Mouse (Mus musculus): Measurements from ENCODE around the gene Strip2. TPM values are rescaled to one million over a fixed set of nuclear protein-coding genes. Genes with fewer than 3 reads are reported as not detected.

Gene Strip2
- polyA plus RNA-seq, 1 experiment from 2014 or later, result 0.46 TPM

DNA sequence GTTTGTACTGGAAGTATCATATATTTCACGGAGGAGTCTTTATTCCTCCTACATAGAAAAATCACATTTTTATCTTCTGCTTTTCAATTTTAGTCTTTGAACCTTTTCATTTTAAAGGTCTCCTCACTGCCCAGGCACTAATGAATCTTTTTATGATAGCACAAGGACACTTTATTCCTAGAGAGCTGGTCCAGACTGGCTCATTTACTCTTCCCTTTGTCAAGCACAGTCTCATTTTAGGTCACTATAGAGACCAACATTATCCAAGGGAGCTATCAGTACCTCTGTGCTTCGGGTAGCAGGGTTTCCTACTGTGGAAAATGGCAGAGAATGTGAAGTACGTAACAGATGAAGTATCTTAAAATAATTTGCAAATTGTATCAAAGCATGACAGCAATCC, 41.9 kb downstream of the Strip2 start:
- no peaks in the 10 kb centered on the region for H3K36me3 ChIP-seq (ENCODE audit: control insufficient read depth, insufficient read depth)
- WGBS, result 85% methylated on average over 3 of the region's 3 CpGs

DNA sequence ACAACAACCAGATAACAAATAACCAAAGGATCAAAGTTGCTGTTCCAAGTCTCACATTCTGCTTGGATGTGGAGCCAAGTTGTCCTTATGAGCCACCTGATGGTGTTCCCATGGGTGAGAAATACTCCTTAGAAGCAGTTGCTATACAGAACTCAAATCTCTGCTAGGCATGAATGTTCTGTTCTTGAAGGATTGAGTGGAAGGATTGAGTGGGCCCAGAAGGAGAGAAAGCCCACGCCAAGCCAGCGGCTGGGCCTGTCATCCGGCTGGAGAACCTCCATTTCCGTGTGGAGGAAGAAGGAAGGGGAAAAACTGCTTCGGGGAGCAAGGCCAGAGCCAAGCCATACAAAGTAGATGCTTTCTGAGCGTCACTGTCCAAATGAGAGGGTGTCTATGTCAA, 44.3 kb downstream of the Strip2 start:
- Histone ChIP-seq H3K4me1 (replicated peaks; ENCODE audit: control insufficient read depth, insufficient read depth, low read length) (no peaks in the 10 kb centered on the region), H3K9me3 (ENCODE audit: control insufficient read depth) (no peaks in the 10 kb centered on the region), H3K4me2 (replicated peaks; ENCODE audit: low read depth) (no peak overlapping the region), H3K4me3 (ENCODE audit: low read depth, low read length) (no peak overlapping the region), H3K27ac (ENCODE audit: low read depth, low read length) (no peak overlapping the region), H3K36me3 (ENCODE audit: control insufficient read depth, insufficient read depth) (no peaks in the 10 kb centered on the region), H3K27me3 (replicated peaks; ENCODE audit: control insufficient read depth, insufficient read depth, low read length) (no peaks in the 10 kb centered on the region), H3K9ac (ENCODE audit: low read depth, low read length) (no peak overlapping the region)
- WGBS, result 88% methylated on average over 6 of the region's 6 CpGs
- no peak for ATAC-seq
- no peak for TF ChIP-seq CTCF (IDR thresholded peaks at IDR 0.05; ENCODE audit: low read depth)

More for the DNA sequence above, 41.9 kb downstream of the Strip2 start:
- no peaks in the 10 kb centered on the region for H3K4me1 ChIP-seq (replicated peaks; ENCODE audit: control insufficient read depth, insufficient read depth, low read length)
- H3K27me3 ChIP-seq (replicated peaks; ENCODE audit: control insufficient read depth, insufficient read depth, low read length), result no peaks in the 10 kb centered on the region
- H3K9ac ChIP-seq (ENCODE audit: low read depth, low read length), result no peak overlapping the region
- no peak overlapping the region for H3K27ac ChIP-seq (ENCODE audit: low read depth, low read length)
- no peak overlapping the region for H3K4me3 ChIP-seq (ENCODE audit: low read depth, low read length)
- H3K9me3 ChIP-seq (ENCODE audit: control insufficient read depth), result no peaks in the 10 kb centered on the region
- no peak for TF ChIP-seq CTCF (IDR thresholded peaks at IDR 0.05; ENCODE audit: low read depth)
- H3K4me2 ChIP-seq (replicated peaks; ENCODE audit: low read depth), result no peak overlapping the region
- ATAC-seq, result no peak

DNA sequence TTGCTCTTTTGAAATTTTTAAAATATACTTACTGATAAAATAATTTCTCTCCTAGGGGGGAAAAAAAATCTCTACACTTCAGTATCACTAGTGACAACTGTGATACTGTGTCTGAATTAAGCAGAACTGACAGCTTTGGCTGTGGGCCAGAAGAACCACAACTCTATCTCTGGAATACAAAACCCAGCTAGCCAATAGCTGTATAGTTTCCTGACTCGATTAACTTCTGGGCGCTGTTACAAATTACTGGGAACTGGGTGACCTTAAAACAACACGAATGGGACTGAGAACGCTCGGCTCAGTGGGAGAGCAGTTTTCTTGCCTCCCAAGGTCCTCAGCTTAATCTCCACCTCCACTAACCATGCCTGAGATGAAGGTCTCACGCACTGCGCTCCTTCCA, 51.1 kb downstream of the Strip2 start:
- no peaks in the 10 kb centered on the region for H3K27me3 ChIP-seq (replicated peaks; ENCODE audit: control insufficient read depth, insufficient read depth, low read length)
- H3K27ac ChIP-seq (ENCODE audit: low read depth, low read length), result no peak overlapping the region
- H3K4me3 ChIP-seq (ENCODE audit: low read depth, low read length), result no peak overlapping the region
- no peak for ATAC-seq
- no peaks in the 10 kb centered on the region for H3K9me3 ChIP-seq (ENCODE audit: control insufficient read depth)
- no peaks in the 10 kb centered on the region for H3K36me3 ChIP-seq (ENCODE audit: control insufficient read depth, insufficient read depth)
- H3K4me2 ChIP-seq (replicated peaks; ENCODE audit: low read depth), result no peak overlapping the region
- no peak for TF ChIP-seq CTCF (IDR thresholded peaks at IDR 0.05; ENCODE audit: low read depth)
- no peak overlapping the region for H3K9ac ChIP-seq (ENCODE audit: low read depth, low read length)
- WGBS, result 81% methylated on average over 7 of the region's 7 CpGs
- no peaks in the 10 kb centered on the region for H3K4me1 ChIP-seq (replicated peaks; ENCODE audit: control insufficient read depth, insufficient read depth, low read length)

DNA sequence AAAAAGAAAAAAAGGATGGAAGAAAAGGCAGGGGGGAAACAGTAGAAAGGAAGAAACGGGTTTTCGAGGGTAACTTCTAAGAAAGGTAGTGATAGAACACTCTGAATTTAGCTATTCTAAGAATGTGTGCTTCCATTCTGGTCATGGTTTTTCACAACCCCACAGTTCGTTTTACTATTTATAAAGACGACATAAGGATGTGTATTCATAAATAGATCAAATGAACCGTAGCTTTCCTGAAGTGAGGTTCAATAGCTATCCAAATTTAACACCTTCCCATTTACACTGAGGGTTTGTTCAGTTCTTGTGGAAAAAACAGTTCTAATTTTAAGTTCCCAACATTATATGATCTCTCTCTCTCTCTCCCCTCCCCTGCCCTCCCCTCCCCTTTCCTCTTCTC, 56.5 kb downstream of the Strip2 start:
- no peak for ATAC-seq
- Histone ChIP-seq H3K9ac (ENCODE audit: low read depth, low read length) (no peak overlapping the region), H3K9me3 (ENCODE audit: control insufficient read depth) (no peaks in the 10 kb centered on the region), H3K36me3 (ENCODE audit: control insufficient read depth, insufficient read depth) (no peaks in the 10 kb centered on the region), H3K4me2 (replicated peaks; ENCODE audit: low read depth) (no peak overlapping the region), H3K27me3 (replicated peaks; ENCODE audit: control insufficient read depth, insufficient read depth, low read length) (no peaks in the 10 kb centered on the region), H3K4me1 (replicated peaks; ENCODE audit: control insufficient read depth, insufficient read depth, low read length) (no peaks in the 10 kb centered on the region), H3K27ac (ENCODE audit: low read depth, low read length) (no peak overlapping the region), H3K4me3 (ENCODE audit: low read depth, low read length) (no peak overlapping the region)
- TF ChIP-seq CTCF (IDR thresholded peaks at IDR 0.05; ENCODE audit: low read depth), result no peak
- WGBS, result 78% methylated on average over 5 of the region's 5 CpGs

DNA sequence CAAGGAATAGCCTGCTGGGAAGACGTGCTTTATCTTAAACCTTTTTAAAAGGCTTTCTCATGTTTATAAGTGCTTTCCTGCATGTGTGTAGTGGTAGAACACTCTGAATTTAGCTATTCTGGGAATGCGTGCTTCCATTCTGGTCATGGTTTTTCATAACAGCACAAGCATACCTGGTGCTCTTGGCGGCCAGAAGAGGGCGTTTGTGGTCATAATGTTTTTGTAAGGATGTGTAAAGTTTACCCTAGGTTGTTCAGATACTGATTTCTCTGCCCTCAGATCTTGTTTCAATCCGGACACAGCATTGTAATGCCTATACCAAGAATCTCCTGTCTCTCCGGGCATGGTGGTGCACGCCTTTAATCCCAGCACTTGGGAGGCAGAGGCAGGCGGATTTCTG, 58.0 kb downstream of the Strip2 start:
- no peak for ATAC-seq
- Histone ChIP-seq H3K4me2 (replicated peaks; ENCODE audit: low read depth) (no peak overlapping the region), H3K9me3 (ENCODE audit: control insufficient read depth) (no peaks in the 10 kb centered on the region), H3K36me3 (ENCODE audit: control insufficient read depth, insufficient read depth) (no peaks in the 10 kb centered on the region), H3K27ac (ENCODE audit: low read depth, low read length) (no peak overlapping the region), H3K4me3 (ENCODE audit: low read depth, low read length) (no peak overlapping the region), H3K27me3 (replicated peaks; ENCODE audit: control insufficient read depth, insufficient read depth, low read length) (no peaks in the 10 kb centered on the region), H3K4me1 (replicated peaks; ENCODE audit: control insufficient read depth, insufficient read depth, low read length) (no peaks in the 10 kb centered on the region), H3K9ac (ENCODE audit: low read depth, low read length) (no peak overlapping the region)
- 72% methylated on average over 8 of the region's 8 CpGs for WGBS
- peak; percentile 51 for TF ChIP-seq CTCF (IDR thresholded peaks at IDR 0.05; ENCODE audit: low read depth)

DNA sequence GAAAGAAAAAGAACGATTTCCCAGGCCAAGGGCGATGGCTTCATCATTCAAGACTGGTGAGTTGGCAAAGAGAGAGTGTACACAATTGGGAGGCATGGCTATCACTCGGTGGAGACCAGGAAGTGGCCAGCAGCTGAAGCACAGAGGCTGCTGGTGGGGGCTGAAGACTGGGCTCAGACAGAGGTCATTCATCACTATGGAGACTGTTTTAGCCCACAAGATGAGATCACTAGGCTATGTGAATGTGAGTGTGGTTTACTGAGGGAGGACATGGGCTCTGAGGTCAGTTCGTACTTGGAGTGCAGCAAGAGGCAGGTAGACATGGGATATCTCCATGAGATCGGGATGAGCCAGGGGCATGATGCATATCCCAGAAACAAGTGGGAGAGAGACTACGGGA, 63.6 kb downstream of the Strip2 start:
- Histone ChIP-seq H3K27me3 (replicated peaks; ENCODE audit: control insufficient read depth, insufficient read depth, low read length) (no peaks in the 10 kb centered on the region), H3K4me1 (replicated peaks; ENCODE audit: control insufficient read depth, insufficient read depth, low read length) (no peaks in the 10 kb centered on the region), H3K4me2 (replicated peaks; ENCODE audit: low read depth) (no peak overlapping the region), H3K9ac (ENCODE audit: low read depth, low read length) (no peak overlapping the region), H3K36me3 (ENCODE audit: control insufficient read depth, insufficient read depth) (no peaks in the 10 kb centered on the region), H3K4me3 (ENCODE audit: low read depth, low read length) (no peak overlapping the region), H3K27ac (ENCODE audit: low read depth, low read length) (no peak overlapping the region), H3K9me3 (ENCODE audit: control insufficient read depth) (no peaks in the 10 kb centered on the region)
- 80% methylated on average over 6 of the region's 6 CpGs for WGBS
- no peak for ATAC-seq
- no peak for TF ChIP-seq CTCF (IDR thresholded peaks at IDR 0.05; ENCODE audit: low read depth)

DNA sequence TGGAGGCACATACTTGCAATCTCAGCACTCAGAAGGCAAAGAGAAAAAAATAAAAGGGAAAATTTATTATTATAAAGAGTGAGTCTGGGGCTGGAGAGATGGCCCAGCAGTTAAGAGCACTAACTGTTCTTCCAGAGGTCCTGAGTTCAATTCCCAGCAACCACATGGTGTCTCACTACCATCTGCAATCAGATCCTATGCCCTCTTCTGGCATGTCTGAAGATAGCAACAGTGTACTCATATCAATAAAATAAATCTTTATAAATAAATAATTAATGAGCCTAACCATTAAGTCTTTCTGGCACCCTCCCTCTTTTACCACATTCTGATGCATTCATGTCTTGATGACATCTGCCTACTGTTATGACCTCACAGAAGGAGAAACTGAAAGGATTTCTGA, 65.0 kb downstream of the Strip2 start:
- H3K4me2 ChIP-seq (replicated peaks; ENCODE audit: low read depth), result no peak overlapping the region
- H3K27me3 ChIP-seq (replicated peaks; ENCODE audit: control insufficient read depth, insufficient read depth, low read length), result no peaks in the 10 kb centered on the region; the same call in 1 of the 2 replicates
- H3K36me3 ChIP-seq (ENCODE audit: control insufficient read depth, insufficient read depth), result no peaks in the 10 kb centered on the region
- no peak overlapping the region for H3K27ac ChIP-seq (ENCODE audit: low read depth, low read length)
- TF ChIP-seq CTCF (IDR thresholded peaks at IDR 0.05; ENCODE audit: low read depth), result peak; percentile 28; the same call in 1 of the 2 replicates
- H3K9ac ChIP-seq (ENCODE audit: low read depth, low read length), result no peak overlapping the region
- H3K4me1 ChIP-seq (replicated peaks; ENCODE audit: control insufficient read depth, insufficient read depth, low read length), result no peaks in the 10 kb centered on the region
- no peak overlapping the region for H3K4me3 ChIP-seq (ENCODE audit: low read depth, low read length)
- H3K9me3 ChIP-seq (ENCODE audit: control insufficient read depth), result no peaks in the 10 kb centered on the region
- ATAC-seq, result no peak

Data from intestine, postnatal 0 days (tissue).